35 mouse cellular contexts compared by ENCODE assay signal in genomic region chr6:103615924-103616602, GRCm38 (mm10).
DNase-seq lines count a peak whose midpoint lies in the region; ATAC-seq lines count a peak whose summit lies in the region.
"Had no signal": no experiment of that assay in that cellular context is flagged by ENCODE, and none has a peak within 500 bp of the region (broad histone marks: within the 10 kb centered on the region; RNA-seq: fewer than 3 reads in every experiment).

No protein-coding gene starts in this region.

- H3K27ac ChIP-seq in lung, embryonic 15.5 days: no peak overlapping the region
- H3K27ac ChIP-seq in neural tube, embryonic 15.5 days (replicated peaks): no peak overlapping the region
- H3K27ac ChIP-seq: embryonic facial prominence, embryonic 13.5 days; forebrain, embryonic 10.5 days; forebrain, embryonic 15.5 days; gastrocnemius, adult 2 months; heart, adult 2 months; hindbrain, embryonic 13.5 days; layer of hippocampus, adult 2 months; left cerebral cortex, adult 2 months; liver, embryonic 14.5 days; midbrain, embryonic 10.5 days; stomach, embryonic 15.5 days had no signal

- no peaks in the 10 kb centered on the region for H3K9me3 ChIP-seq in lung, embryonic 15.5 days
- no peaks in the 10 kb centered on the region for H3K9me3 ChIP-seq in neural tube, embryonic 15.5 days (replicated peaks)
- H3K9me3 ChIP-seq: embryonic facial prominence, embryonic 13.5 days; forebrain, embryonic 10.5 days; forebrain, embryonic 15.5 days; heart, embryonic 12.5 days; hindbrain, embryonic 13.5 days; midbrain, embryonic 10.5 days; stomach, embryonic 15.5 days had no signal

- peak; percentile 14 for DNase-seq in embryo, embryonic 11 days
- DNase-seq in embryo, embryonic 10 days (ENCODE audit: low spot score): no peak
- no peak for DNase-seq in lung, postnatal 4 days
- DNase-seq in testis, postnatal 14 days (ENCODE audit: low spot score): peak; percentile 3
- DNase-seq in testis, postnatal 10 days (ENCODE audit: low spot score): no peak
- no peak for DNase-seq in urinary bladder, adult 18-20 months (ENCODE audit: low spot score in 2 of 2)
- DNase-seq: adrenal gland, adult 2 months; adrenal gland, postnatal 36 days; cerebellum, adult 2 months; cerebellum, postnatal 36 days; gastrocnemius, adult 2 months; gastrocnemius, postnatal 36 days; heart, adult 2 months; heart, postnatal 4 days; kidney, adult 9 months; kidney, postnatal 36 days; liver; right cerebral cortex, postnatal 25 days; thymus, adult 18-20 months had no signal

- H3K27me3 ChIP-seq in lung, embryonic 15.5 days: no peaks in the 10 kb centered on the region
- no peaks in the 10 kb centered on the region for H3K27me3 ChIP-seq in neural tube, embryonic 15.5 days (replicated peaks)
- H3K27me3 ChIP-seq: CH12.LX; embryonic facial prominence, embryonic 13.5 days; forebrain, embryonic 15.5 days; heart, embryonic 12.5 days; hindbrain, embryonic 13.5 days; stomach, embryonic 15.5 days had no signal

- peaks cover 4% of the 10 kb centered on the region; the same call in 1 of the 2 replicates for H3K4me1 ChIP-seq in lung, embryonic 15.5 days
- H3K4me1 ChIP-seq in neural tube, embryonic 15.5 days: peaks cover 12% of the 10 kb centered on the region
- H3K4me1 ChIP-seq: embryonic facial prominence, embryonic 13.5 days; forebrain, embryonic 15.5 days; heart, embryonic 12.5 days; stomach, embryonic 15.5 days had no signal

- no peaks in the 10 kb centered on the region for H3K36me3 ChIP-seq in lung, embryonic 15.5 days
- no peaks in the 10 kb centered on the region for H3K36me3 ChIP-seq in neural tube, embryonic 15.5 days
- H3K36me3 ChIP-seq: embryonic facial prominence, embryonic 13.5 days; forebrain, embryonic 10.5 days; forebrain, embryonic 15.5 days; heart, embryonic 12.5 days; hindbrain, embryonic 13.5 days; midbrain, embryonic 10.5 days; stomach, embryonic 15.5 days had no signal

- H3K9ac ChIP-seq in lung, embryonic 15.5 days: no peak overlapping the region
- no peak overlapping the region for H3K9ac ChIP-seq in neural tube, embryonic 15.5 days (replicated peaks)
- H3K9ac ChIP-seq: embryonic facial prominence, embryonic 13.5 days; forebrain, embryonic 15.5 days; heart, embryonic 12.5 days; hindbrain, embryonic 13.5 days; liver, embryonic 14.5 days; stomach, embryonic 15.5 days had no signal

- no peak overlapping the region for H3K4me2 ChIP-seq in lung, embryonic 15.5 days
- no peak overlapping the region for H3K4me2 ChIP-seq in neural tube, embryonic 15.5 days
- H3K4me2 ChIP-seq: embryonic facial prominence, embryonic 13.5 days; forebrain, embryonic 15.5 days; heart, embryonic 12.5 days; hindbrain, embryonic 13.5 days; stomach, embryonic 15.5 days had no signal

- peak; percentile 90; the same call in 1 of the 2 replicates for ATAC-seq in lung, embryonic 15.5 days (ENCODE audit: borderline replicate concordance, extremely low read depth, low FRiP score, low TSS enrichment)
- ATAC-seq in neural tube, embryonic 15.5 days (ENCODE audit: low FRiP score): peak; percentile 30; the same call in 1 of the 2 replicates
- ATAC-seq: activated CD4-positive, CD25-positive, alpha-beta regulatory T cell, adult 4 months; forebrain, embryonic 15.5 days; intestine, embryonic 16.5 days had no signal

- 23% methylated on average over 3 of the region's 3 CpGs for WGBS in lung, embryonic 15.5 days
- 19% methylated on average over 3 of the region's 3 CpGs for WGBS in neural tube, embryonic 15.5 days

- no peak overlapping the region for H3K4me3 ChIP-seq in lung, embryonic 15.5 days
- no peak overlapping the region for H3K4me3 ChIP-seq in neural tube, embryonic 15.5 days (replicated peaks)
- H3K4me3 ChIP-seq: embryonic facial prominence, embryonic 13.5 days; forebrain, embryonic 10.5 days; forebrain, embryonic 15.5 days; gastrocnemius, adult 2 months; heart, adult 2 months; heart, embryonic 12.5 days; hindbrain, embryonic 13.5 days; layer of hippocampus, adult 2 months; left cerebral cortex, adult 2 months; midbrain, embryonic 10.5 days; myocyte; stomach, embryonic 15.5 days had no signal

Comparison
In these comparisons a context has a peak if more than half of its experiments do, and no peak if none do; other contexts are left out.
1. DNase-seq: peak in embryo, embryonic 11 days (single experiment) and testis, postnatal 14 days (single experiment); none in embryo, embryonic 10 days (single experiment), lung, postnatal 4 days (0 of 2), testis, postnatal 10 days (single experiment) and urinary bladder, adult 18-20 months (0 of 2).